Mouse (Mus musculus) heart, postnatal 0 days (tissue): ENCODE measurements at regions not wholly inside any gene's neighbourhood (a gene's known extent, or its start where the extent isn't known, plus 50 kb on each side); places are given as distances from the start of the nearest gene placed in this dataset.

Experiments
- CTCF ChIP-seq: IDR thresholded peaks from 2 replicates; pipeline ENCODE4 v1.5.1; 2016; ENCODE audit warnings: antibody characterized with exemption, control low read depth, low read depth
- EP300 ChIP-seq: IDR thresholded peaks from 2 replicates; pipeline ENCODE4 v1.6.1; 2016; ENCODE audit warnings: antibody characterized with exemption, low read depth

DNA sequence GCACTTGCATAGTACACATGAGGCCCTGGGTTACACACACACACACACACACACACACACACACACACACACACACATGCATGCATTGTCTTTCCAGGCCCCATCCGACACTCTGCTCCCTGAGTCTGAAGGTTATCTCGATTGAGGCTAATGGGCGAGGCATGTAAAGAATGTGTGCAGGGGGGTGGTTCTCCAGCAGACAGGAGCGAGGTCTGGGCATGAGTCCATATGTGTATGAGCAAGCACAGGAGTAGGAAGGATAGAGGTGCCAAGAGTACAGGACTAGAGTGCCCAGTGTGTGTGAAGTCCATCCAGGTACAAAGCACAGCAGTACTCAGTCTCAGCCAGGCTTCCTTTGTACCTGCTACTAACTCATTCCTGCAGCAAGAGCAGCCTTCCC lies 79.6 kb upstream of the Fgf16 start:
- TF ChIP-seq CTCF (no peak), EP300 (peak; percentile 67; the same call in 1 of the 2 replicates)
